Mouse (Mus musculus) lung, postnatal 4 days (tissue): ENCODE measurements around the gene Gm37240.
A peak's percentile ranks its signal among the peaks of the same experiment; 100 is the strongest.

Source experiments
- DNase-seq, 2 experiments: peaks; one replicate each; pipeline ENCODE4 v3.0.0; 2021

Gm37240 gene

GRCm38 (mm10) chr3:85318256-85318655 is 569.1 kb downstream of the Gm37240 start:
- no peak for DNase-seq

DNA sequence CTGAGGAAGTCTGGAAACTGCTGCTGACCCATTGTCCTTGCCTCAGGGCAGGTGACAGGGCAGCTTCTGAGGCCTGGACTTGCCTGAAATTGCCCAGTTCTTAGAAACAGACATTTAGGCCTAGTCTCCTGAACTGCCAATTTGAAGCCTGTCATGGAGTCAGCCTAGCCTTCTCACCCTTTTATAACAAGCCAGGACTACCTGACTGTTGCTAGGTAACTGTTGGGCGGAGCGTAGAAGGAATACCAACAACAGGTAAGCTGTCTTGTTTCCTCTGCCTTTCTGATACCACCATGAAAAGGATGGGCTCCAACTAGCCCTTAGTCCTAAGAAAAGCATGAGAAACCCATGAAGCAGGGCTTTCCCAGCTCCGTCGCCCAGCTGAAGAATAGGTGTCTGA is 570.0 kb downstream of the Gm37240 start:
- DNase-seq, result no peak

- DNase-seq, result no peak
Measured at GRCm38 (mm10) chr3:85314961-85315360, 572.4 kb downstream of the Gm37240 start.

DNA sequence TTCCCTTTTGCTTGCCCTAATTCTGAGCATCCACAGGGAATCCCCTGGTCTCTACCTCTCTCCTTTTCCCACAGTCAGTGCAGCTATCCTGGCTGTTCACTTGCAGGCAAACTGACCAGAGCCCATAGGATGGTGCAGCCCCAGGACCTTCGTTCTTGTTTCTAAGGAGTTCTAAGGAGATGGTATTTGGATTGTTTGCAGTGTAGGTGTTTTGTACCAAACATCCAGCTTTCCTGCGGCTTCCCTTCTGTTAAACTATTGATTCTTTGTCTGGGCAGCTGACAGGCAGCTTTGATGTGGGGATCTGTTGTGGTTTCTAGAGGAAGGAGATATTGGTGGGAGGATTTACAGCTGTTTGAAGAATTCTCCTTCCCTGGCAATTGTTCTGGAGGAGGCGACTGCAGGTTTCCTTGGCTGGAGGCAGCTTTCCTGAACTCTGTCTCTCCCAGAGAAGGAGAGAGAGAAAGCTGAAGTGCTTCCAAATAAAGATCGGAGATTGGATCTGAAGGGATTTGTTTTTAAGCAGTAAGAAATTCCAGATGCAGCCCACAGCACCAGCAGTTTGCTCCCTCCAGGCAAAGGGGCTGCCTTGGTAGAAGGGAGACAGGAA is 573.6 kb downstream of the Gm37240 start:
- no peak for DNase-seq

- DNase-seq, result no peak
Measured at GRCm38 (mm10) chr3:85311176-85311575, 576.1 kb downstream of the Gm37240 start.

- no peak for DNase-seq
Measured at GRCm38 (mm10) chr3:85310401-85310989, 576.8 kb downstream of the Gm37240 start.

GRCm38 (mm10) chr3:85309168-85309567 is 578.1 kb downstream of the Gm37240 start:
- no peak for DNase-seq

DNA sequence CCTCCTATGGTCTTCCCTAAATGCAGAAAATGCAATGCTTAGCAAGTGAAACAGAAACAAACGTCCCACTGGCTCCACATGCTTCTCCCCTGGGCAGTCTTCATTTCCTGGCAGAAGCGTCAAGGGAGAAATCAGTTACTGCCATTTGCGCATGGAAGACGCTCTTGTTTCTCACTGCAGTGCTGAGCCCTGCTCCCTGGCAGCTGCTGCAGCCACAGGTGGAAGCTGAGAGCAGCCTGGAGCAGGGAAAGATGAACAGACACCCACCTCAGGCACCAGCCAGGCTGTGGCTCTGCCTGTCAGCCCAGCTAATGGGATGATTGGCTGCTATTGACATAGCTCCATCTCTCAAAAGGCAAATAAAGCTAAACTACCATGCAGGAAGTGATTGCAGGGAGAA is 578.6 kb downstream of the Gm37240 start:
- no peak for DNase-seq

DNA sequence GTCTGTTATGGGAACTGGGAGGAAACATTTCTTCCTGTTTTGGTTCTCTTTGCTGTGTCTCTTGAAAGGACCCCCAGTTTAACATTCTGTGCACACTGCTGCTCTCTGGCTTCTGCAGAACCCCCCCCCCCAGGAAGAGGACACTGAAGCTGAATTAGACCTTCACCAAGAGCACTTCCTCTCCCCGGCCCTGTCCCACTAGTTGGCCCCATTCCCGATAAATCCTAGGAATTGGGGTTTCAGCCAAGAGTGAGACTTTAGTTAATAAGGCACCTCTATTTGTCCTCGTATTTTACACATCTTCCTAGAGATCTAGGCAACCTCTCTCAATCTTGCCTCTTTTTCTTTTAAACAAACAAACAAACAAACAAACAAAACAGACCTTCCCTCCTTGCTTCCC is 585.5 kb downstream of the Gm37240 start:
- DNase-seq, result no peak

DNA sequence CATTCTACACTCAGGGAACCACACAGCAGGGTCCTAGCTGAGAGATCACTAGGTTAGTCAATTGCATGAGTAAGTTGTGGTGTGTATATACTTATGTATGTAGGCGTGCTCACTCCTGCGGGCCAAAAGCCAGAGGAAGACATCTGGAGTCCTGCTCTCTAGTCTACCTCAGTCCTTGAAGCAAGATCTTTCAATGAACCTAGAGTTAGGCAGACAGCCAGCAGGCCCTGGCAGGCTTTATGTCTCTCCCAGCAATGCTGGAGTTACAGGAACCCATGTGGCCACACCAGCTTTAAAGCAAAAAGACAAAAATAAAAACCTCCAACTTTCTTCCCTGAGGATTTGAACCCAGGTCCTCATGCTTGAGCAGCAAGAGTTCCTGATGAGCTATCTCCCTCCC is 586.0 kb downstream of the Gm37240 start:
- DNase-seq, result no peak

GRCm38 (mm10) chr3:85299649-85300550 is 587.4 kb downstream of the Gm37240 start:
- DNase-seq, result no peak

DNA sequence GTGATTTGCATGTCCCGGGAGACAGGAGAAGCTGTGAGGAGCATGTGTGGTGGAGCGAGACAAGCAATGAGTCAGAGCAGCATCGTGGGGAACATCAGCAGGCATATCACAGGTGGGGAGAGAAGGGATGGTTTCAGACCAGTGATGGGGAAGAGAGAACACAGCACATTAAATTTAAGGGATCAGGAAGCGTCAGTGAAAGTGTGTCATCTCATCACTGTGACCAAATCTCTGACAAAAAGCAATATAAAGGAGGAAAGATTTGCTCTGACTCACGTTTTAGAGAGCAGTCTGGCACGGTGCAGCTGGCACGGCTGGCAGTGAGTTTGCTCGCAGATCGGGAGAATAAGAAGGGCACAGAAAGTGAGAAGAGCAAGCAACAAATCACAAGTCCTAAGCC is 592.1 kb downstream of the Gm37240 start:
- DNase-seq, result no peak

GRCm38 (mm10) chr3:85287627-85288026 is 599.7 kb downstream of the Gm37240 start:
- DNase-seq, result no peak

GRCm38 (mm10) chr3:85284483-85284882 is 602.8 kb downstream of the Gm37240 start:
- DNase-seq, result no peak

DNA sequence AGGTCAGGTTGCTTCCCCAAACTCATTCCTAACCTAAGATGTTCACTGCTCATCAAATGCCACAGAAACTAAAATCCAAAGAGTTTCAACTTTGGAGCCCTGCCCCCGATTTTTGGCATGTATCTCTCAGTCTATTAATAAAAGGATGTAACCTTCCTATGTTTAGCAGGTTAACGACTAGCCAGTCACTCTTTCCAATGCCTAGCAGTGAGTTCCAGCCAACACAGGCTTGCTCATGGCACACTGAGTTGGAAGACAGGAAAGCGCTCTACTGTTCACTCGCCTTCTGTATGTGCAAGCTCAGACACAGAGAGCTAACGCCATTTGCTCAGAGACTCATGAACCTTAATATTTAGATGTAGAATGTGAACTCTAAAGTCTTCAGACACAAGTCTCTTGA is 604.5 kb downstream of the Gm37240 start:
- DNase-seq, result no peak

- DNase-seq, result peak; percentile 53 to 60
Measured at GRCm38 (mm10) chr3:85275075-85275474, 612.2 kb downstream of the Gm37240 start.

- DNase-seq, result no peak
Measured at GRCm38 (mm10) chr3:85271491-85271890, 615.8 kb downstream of the Gm37240 start.

DNA sequence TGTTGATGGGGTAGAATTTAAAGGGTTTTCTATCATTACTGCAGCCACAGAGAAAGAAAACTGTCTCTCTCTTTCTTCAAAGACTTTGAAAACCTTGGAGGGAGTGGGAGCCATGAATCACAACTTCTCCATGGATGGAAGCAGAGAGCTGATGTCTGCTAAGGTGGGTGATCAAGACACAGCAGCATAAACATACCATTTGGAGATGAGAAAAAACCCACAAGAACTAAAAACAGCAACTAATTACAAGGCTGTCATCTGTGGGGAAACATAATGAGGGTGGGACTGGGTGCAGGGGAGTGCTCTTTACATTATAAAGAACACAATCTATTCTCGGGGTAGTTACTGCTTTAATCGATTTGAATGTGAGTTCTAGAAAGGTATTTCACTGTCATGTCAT is 622.4 kb downstream of the Gm37240 start:
- DNase-seq, result no peak

- DNase-seq, result no peak
Measured at GRCm38 (mm10) chr3:85264546-85264945, 622.8 kb downstream of the Gm37240 start.

DNA sequence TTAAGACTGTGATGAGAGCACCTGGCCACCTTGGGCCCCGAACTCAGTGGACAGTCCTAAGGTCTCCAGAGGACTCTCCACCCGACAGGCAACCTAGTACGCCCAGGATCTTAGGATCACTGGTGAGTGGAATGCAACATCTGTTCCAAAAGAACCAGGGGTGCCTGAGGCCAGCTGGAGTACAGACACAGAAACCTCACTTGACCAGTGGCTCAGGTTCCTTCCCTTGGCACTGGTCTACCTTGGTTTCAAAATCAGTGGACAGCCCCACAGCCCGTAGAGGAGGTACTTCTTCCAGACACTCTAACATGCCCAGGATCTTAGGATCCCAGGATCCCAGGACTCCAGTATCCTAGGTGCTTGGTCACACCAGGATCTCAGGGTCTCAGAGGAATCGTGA is 632.8 kb downstream of the Gm37240 start:
- no peak for DNase-seq

DNA sequence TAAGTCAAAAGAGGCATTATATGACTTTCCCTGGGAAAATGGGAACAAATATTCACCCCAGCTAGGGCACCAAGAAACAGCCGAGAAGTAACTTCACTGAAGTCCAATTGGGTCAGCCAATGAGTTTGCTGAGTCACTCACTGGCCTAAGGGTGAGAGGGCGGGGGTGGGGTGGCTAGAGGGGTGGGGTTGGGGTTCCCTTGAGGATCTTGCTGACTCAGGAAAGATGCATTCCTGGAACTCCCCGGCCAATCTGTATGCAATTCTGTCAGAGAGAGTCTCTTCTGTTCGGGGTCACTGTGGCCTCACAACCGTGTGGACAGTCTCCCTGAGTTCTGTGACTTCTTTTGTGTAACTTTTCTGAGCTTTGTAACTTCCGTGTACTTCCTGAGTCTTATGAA is 635.7 kb downstream of the Gm37240 start:
- DNase-seq, result no peak

- DNase-seq, result no peak
Measured at GRCm38 (mm10) chr3:85246131-85246530, 641.2 kb downstream of the Gm37240 start.

GRCm38 (mm10) chr3:85236546-85236945 is 650.8 kb downstream of the Gm37240 start:
- DNase-seq, result no peak

- no peak for DNase-seq
Measured at GRCm38 (mm10) chr3:85232846-85233245, 654.5 kb downstream of the Gm37240 start.
